Mouse (Mus musculus) embryonic facial prominence, embryonic 14.5 days (tissue): ENCODE results near the gene Gm17535. TPM values are rescaled to one million over a fixed set of nuclear protein-coding genes. Genes with fewer than 3 reads are reported as not detected.
"Not testable (repeated sequence)": the region's sequence is repeated elsewhere in the genome, so short reads cannot be mapped to it uniquely, and the experiment has no call there.

Experiments used
- ATAC-seq: fragments of 200-750 bp; cut with Nextera tagmentation; 2 replicates; pipeline ENCODE4 v1.8.0; 2017; ENCODE audit warnings: low read depth, moderate number of reproducible peaks, moderate TSS enrichment
- DNase-seq: peaks from one replicate; pipeline ENCODE4 v3.0.0-alpha.2; 2015; ENCODE audit warnings: low spot score
- H3K27ac ChIP-seq: fragments of 300-500 bp; sonication (generic); replicated peaks from 2 replicates; pipeline ENCODE4 v1.5.1; 2014; ENCODE audit warnings: low read depth, mild to moderate bottlenecking, low read length, moderate library complexity
- H3K27me3 ChIP-seq: fragments of 300-500 bp; sonication (generic); replicated peaks from 2 replicates; pipeline ENCODE4 v1.6.1; 2014; ENCODE audit warnings: low read length; ENCODE audit not compliant: control insufficient read depth, insufficient read depth
- H3K36me3 ChIP-seq: fragments of 300-500 bp; sonication (generic); 2 replicates; pipeline ENCODE4 v1.6.1; 2014; ENCODE audit warnings: low read length, mixed read lengths; ENCODE audit not compliant: control insufficient read depth, insufficient read depth
- H3K4me1 ChIP-seq: fragments of 300-500 bp; sonication (generic); 2 replicates; pipeline ENCODE4 v1.6.1; 2014; ENCODE audit warnings: antibody characterized with exemption, low read length; ENCODE audit not compliant: control insufficient read depth, insufficient read depth
- H3K4me2 ChIP-seq: fragments of 300-500 bp; sonication (generic); 2 replicates; pipeline ENCODE4 v1.6.1; 2014; ENCODE audit warnings: low read depth, mild to moderate bottlenecking, low read length, moderate library complexity, mixed read lengths
- H3K4me3 ChIP-seq: fragments of 300-500 bp; sonication (generic); 2 replicates; pipeline ENCODE4 v1.5.1; 2014; ENCODE audit warnings: low read depth, mild to moderate bottlenecking, low read length
- H3K9ac ChIP-seq: fragments of 300-500 bp; sonication (generic); 2 replicates; pipeline ENCODE4 v1.6.1; 2014; ENCODE audit warnings: low read depth, mild to moderate bottlenecking, low read length, moderate library complexity, mixed read lengths
- H3K9me3 ChIP-seq: fragments of 300-500 bp; sonication (generic); 2 replicates; pipeline ENCODE4 v1.6.1; 2016; ENCODE audit warnings: low read length; ENCODE audit not compliant: control insufficient read depth
- WGBS: fragments of 180-500 bp; shearing (Covaris S2); extraction: QIAGEN DNeasy Blood & Tissue Kit; methylation state at CpG from one replicate; pipeline ENCODE4 v1.1.7; 2014; 5-methylcytosine and 5-hydroxymethylcytosine counted together
- polyA plus RNA-seq: library from polyadenylated mRNA; unstranded; fragments of >200 nt; fragmentation: Nextera tagmentation; extraction: Ambion mirVana; gene quantifications from 2 replicates; pipeline ENCODE4 v1.2.1, GENCODE M21; 2014

Gm17535 gene
- polyA plus RNA-seq, 1 experiment from 2014 or later: not detected

GRCm38 (mm10) chr9:3022316-3023008, 11.9 kb upstream of the Gm17535 start:
- DNase-seq: peak; percentile 11
- H3K4me3 ChIP-seq, H3K9ac ChIP-seq, H3K9me3 ChIP-seq, H3K4me1 ChIP-seq, H3K27me3 ChIP-seq, H3K4me2 ChIP-seq, H3K36me3 ChIP-seq, ATAC-seq, H3K27ac ChIP-seq: not testable (repeated sequence)
- WGBS: 69% methylated on average over 9 of the region's 13 CpGs

- H3K4me1 ChIP-seq, H3K36me3 ChIP-seq, H3K9ac ChIP-seq, ATAC-seq, H3K27me3 ChIP-seq, DNase-seq, H3K4me2 ChIP-seq, H3K27ac ChIP-seq, H3K4me3 ChIP-seq, H3K9me3 ChIP-seq: not testable (repeated sequence)
- WGBS: 73% methylated on average over 9 of the region's 13 CpGs
These were observed 11.0 kb upstream of the Gm17535 start, which contains the start of gene Gm10718 for GRCm38 (mm10) chr9:3023312-3023984. Gm10718 (plus strand) TSS chr9:3023547.

GRCm38 (mm10) chr9:3023985-3024648, 10.3 kb upstream of the Gm17535 start:
- H3K4me1 ChIP-seq: not testable (repeated sequence)

GRCm38 (mm10) chr9:3024912-3025467, 9.4 kb upstream of the Gm17535 start, which contains the start of gene Gm10717:
Gm10717 (plus strand) TSS chr9:3025417.
- ATAC-seq, H3K4me3 ChIP-seq, H3K36me3 ChIP-seq, H3K9me3 ChIP-seq, H3K27me3 ChIP-seq, DNase-seq, H3K9ac ChIP-seq, H3K4me2 ChIP-seq, H3K4me1 ChIP-seq, H3K27ac ChIP-seq: not testable (repeated sequence)
- WGBS: 71% methylated on average over 12 of the region's 12 CpGs

More at GRCm38 (mm10) chr9:3023985-3024648, 10.3 kb upstream of the Gm17535 start:
- not testable (repeated sequence) for H3K4me2 ChIP-seq, DNase-seq, H3K27me3 ChIP-seq, H3K36me3 ChIP-seq, H3K9me3 ChIP-seq, H3K9ac ChIP-seq, H3K27ac ChIP-seq, ATAC-seq, H3K4me3 ChIP-seq
- WGBS: 66% methylated on average over 15 of the region's 16 CpGs

GRCm38 (mm10) chr9:3025653-3026052, 8.7 kb upstream of the Gm17535 start:
- 61% methylated on average over 4 of the region's 6 CpGs for WGBS
- H3K4me1 ChIP-seq, ATAC-seq, H3K27me3 ChIP-seq, H3K4me3 ChIP-seq, H3K9ac ChIP-seq, H3K36me3 ChIP-seq, DNase-seq, H3K4me2 ChIP-seq, H3K27ac ChIP-seq, H3K9me3 ChIP-seq: not testable (repeated sequence)

- 70% methylated on average over 5 of the region's 5 CpGs for WGBS
- H3K27me3 ChIP-seq, H3K4me2 ChIP-seq, H3K27ac ChIP-seq, H3K4me3 ChIP-seq, ATAC-seq, H3K4me1 ChIP-seq, H3K9ac ChIP-seq, H3K9me3 ChIP-seq, DNase-seq, H3K36me3 ChIP-seq: not testable (repeated sequence)
These were observed 8.3 kb upstream of the Gm17535 start for GRCm38 (mm10) chr9:3026136-3026535.

GRCm38 (mm10) chr9:3026741-3027140, 7.7 kb upstream of the Gm17535 start:
- H3K9ac ChIP-seq, H3K27me3 ChIP-seq, DNase-seq, H3K4me1 ChIP-seq, H3K9me3 ChIP-seq, H3K36me3 ChIP-seq, H3K4me2 ChIP-seq, H3K4me3 ChIP-seq, H3K27ac ChIP-seq, ATAC-seq: not testable (repeated sequence)
- WGBS: 64% methylated on average over 9 of the region's 9 CpGs

- not testable (repeated sequence) for H3K27me3 ChIP-seq, H3K36me3 ChIP-seq
- WGBS: 74% methylated on average over 9 of the region's 9 CpGs
These were observed 7.2 kb upstream of the Gm17535 start for GRCm38 (mm10) chr9:3027200-3027599.

More at GRCm38 (mm10) chr9:3027200-3027599, 7.2 kb upstream of the Gm17535 start:
- ATAC-seq, H3K4me2 ChIP-seq, H3K9ac ChIP-seq, H3K4me1 ChIP-seq, H3K27ac ChIP-seq, H3K4me3 ChIP-seq, H3K9me3 ChIP-seq: not testable (repeated sequence)
- DNase-seq: peak; percentile 33
